Comparison of ENCODE assay signal across 9 mouse cellular contexts in genomic region chr4:135439904-135440522, GRCm38 (mm10). TPM values are rescaled to one million over a fixed set of nuclear protein-coding genes. Genes with fewer than 3 reads are reported as not detected.
A peak's percentile ranks its signal among the peaks of the same experiment; 100 is the strongest.
DNase-seq lines count a peak whose midpoint lies in the region; ATAC-seq and TF ChIP-seq lines count a peak whose summit lies in the region.
"Had no signal": no experiment of that assay in that cellular context is flagged by ENCODE, and none has a peak within 500 bp of the region (broad histone marks: within the 10 kb centered on the region; RNA-seq: fewer than 3 reads in every experiment).

No protein-coding gene starts in this region.

- peaks cover 8% of the 10 kb centered on the region for H3K4me1 ChIP-seq in testis, adult 2 months (ENCODE audit: control insufficient read depth, insufficient read depth, low read length)
- H3K4me1 ChIP-seq in intestine, embryonic 14.5 days (replicated peaks; ENCODE audit: control insufficient read depth, insufficient read depth, low read length), result peaks cover 9% of the 10 kb centered on the region; the same call in 1 of the 2 replicates

- no peaks in the 10 kb centered on the region for H3K79me2 ChIP-seq in macrophage (ENCODE audit: inconsistent target)

- H3K9me3 ChIP-seq in intestine, embryonic 14.5 days (ENCODE audit: control insufficient read depth, low read length), result no peaks in the 10 kb centered on the region
- H3K9me3 ChIP-seq: hindbrain, embryonic 15.5 days had no signal

- no peak for DNase-seq in testis, postnatal 14 days (ENCODE audit: low spot score)
- DNase-seq in brain, adult 2 months (ENCODE audit: low read depth, low spot score), result peak; percentile 51
- DNase-seq in intestine, embryonic 14.5 days (ENCODE audit: low spot score), result peak; percentile 62
- peak; percentile 61 for DNase-seq in thymus, postnatal 25 days
- no peak for DNase-seq in ovary, postnatal 36 days (ENCODE audit: low spot score)
- DNase-seq in layer of hippocampus, adult 8-10 months (ENCODE audit: low spot score in 2 of 2), result no peak

- no peak overlapping the region for H3K4me2 ChIP-seq in intestine, embryonic 14.5 days (ENCODE audit: low read length)

- H3K27me3 ChIP-seq in testis, adult 2 months (ENCODE audit: control insufficient read depth, insufficient read depth, low read length), result no peaks in the 10 kb centered on the region
- H3K27me3 ChIP-seq in intestine, embryonic 14.5 days (replicated peaks; ENCODE audit: control insufficient read depth, insufficient read depth, low read length), result no peaks in the 10 kb centered on the region
- H3K27me3 ChIP-seq: hindbrain, embryonic 15.5 days had no signal

- H3K4me3 ChIP-seq in testis, adult 2 months (ENCODE audit: control insufficient read depth, low read depth, low read length), result no peak overlapping the region
- H3K4me3 ChIP-seq in intestine, embryonic 14.5 days (ENCODE audit: low read depth, low read length), result no peak overlapping the region
- H3K4me3 ChIP-seq in macrophage (ENCODE audit: inconsistent target), result no peak overlapping the region
- H3K4me3 ChIP-seq: hindbrain, embryonic 15.5 days had no signal

- WGBS in intestine, embryonic 14.5 days, result 50% methylated on average over 9 of the region's 9 CpGs
- 16% methylated on average over 9 of the region's 9 CpGs for WGBS in macrophage (ENCODE audit: missing documents)

- H3K27ac ChIP-seq in testis, adult 2 months (ENCODE audit: control insufficient read depth, insufficient read depth, low read depth, low read length), result no peak overlapping the region
- peak overlapping the region; percentile 49; the same call in 1 of the 2 replicates for H3K27ac ChIP-seq in intestine, embryonic 14.5 days (ENCODE audit: low read depth)
- H3K27ac ChIP-seq in macrophage, result peak overlapping the region; percentile 86
- H3K27ac ChIP-seq: hindbrain, embryonic 15.5 days had no signal

- H3K9ac ChIP-seq in intestine, embryonic 14.5 days (ENCODE audit: low read length), result no peak overlapping the region
- H3K9ac ChIP-seq: hindbrain, embryonic 15.5 days had no signal

- no peaks in the 10 kb centered on the region for H3K36me3 ChIP-seq in testis, adult 2 months (ENCODE audit: control insufficient read depth, insufficient read depth, low read length)
- no peaks in the 10 kb centered on the region for H3K36me3 ChIP-seq in intestine, embryonic 14.5 days (ENCODE audit: control insufficient read depth, insufficient read depth, low read length)
- no peaks in the 10 kb centered on the region for H3K36me3 ChIP-seq in macrophage (ENCODE audit: inconsistent target)
- H3K36me3 ChIP-seq: hindbrain, embryonic 15.5 days had no signal

- ATAC-seq in intestine, embryonic 14.5 days (replicated peaks; ENCODE audit: low FRiP score, low TSS enrichment, low read depth), result no peak

- no peak for TF ChIP-seq POLR2A in testis, adult 2 months (IDR thresholded peaks at IDR 0.05; ENCODE audit: control insufficient read depth, low read depth, low read length)

- TF ChIP-seq CTCF in testis, adult 2 months (IDR thresholded peaks at IDR 0.05; ENCODE audit: control insufficient read depth, insufficient read depth, insufficient replicate concordance, low read depth, low read length), result peak; percentile 23; the same call in 1 of the 2 replicates

RNA-seq across cellular contexts. Expression of gene Rcan3, which starts 6.4 kb away (rescaled TPM):
- 2.6 and 3.0 TPM in 2 replicates for polyA plus RNA-seq in testis, adult 2 months (2012; rRNA removed)
- polyA plus RNA-seq in intestine, embryonic 14.5 days (2014; fragmentation: Nextera tagmentation; extraction: Ambion mirVana), result 16.1 and 18.4 TPM in 2 replicates
- 10 to 100 TPM in 11 of 26 experiments, 1 to 10 TPM in 15; 1.8 to 16.2 (median 7.3) TPM for total RNA-seq in macrophage (2018; cell fraction: chromatin; rRNA removed)
- 10 to 100 TPM; 11.6 to 26.8 (median 19.4) TPM for total RNA-seq in macrophage (2018; cell fraction: cytosol; rRNA removed)
- 10 to 100 TPM in 16 of 26 experiments, 1 to 10 TPM in 10; 4.6 to 24.5 (median 11.6) TPM for total RNA-seq in macrophage (2018; cell fraction: nucleus; rRNA removed)
- polyA plus RNA-seq in macrophage (2018), result 11.8 to 22.3 TPM (median 17.3 TPM) in 3 replicates
- total RNA-seq in layer of hippocampus, adult 8-10 months (2022), result 10 to 100 TPM; 21.9 to 29.4 (median 24.3) TPM

RNA-seq across cellular contexts. Expression of gene Ncmap, which starts 42.0 kb away (rescaled TPM):
- polyA plus RNA-seq in testis, adult 2 months (2012; rRNA removed), result 1.6 and 2.1 TPM in 2 replicates
- polyA plus RNA-seq in intestine, embryonic 14.5 days (2014; fragmentation: Nextera tagmentation; extraction: Ambion mirVana), result 10.8 and 11.8 TPM in 2 replicates
- 1 to 10 TPM in 5 of 26 experiments, under 1 TPM in 8, not detected in 13; 0.33 to 4.6 (median 0.88) TPM for total RNA-seq in macrophage (2018; cell fraction: chromatin; rRNA removed)
- total RNA-seq in macrophage (2018; cell fraction: cytosol; rRNA removed), result under 1 TPM in 5 of 26 experiments, not detected in 21; 0.14 to 0.26 (median 0.15) TPM
- total RNA-seq in macrophage (2018; cell fraction: nucleus; rRNA removed), result 1 to 10 TPM in 1 of 26 experiments, under 1 TPM in 6, not detected in 19; 0.33 to 1.0 (median 0.55) TPM
- polyA plus RNA-seq in macrophage (2018), result not detected in 3 replicates
- 1 to 10 TPM in 1 of 4 experiments, under 1 TPM in 2, not detected in 1; 0.58 to 1.2 (median 0.96) TPM for total RNA-seq in layer of hippocampus, adult 8-10 months (2022)

RNA-seq across cellular contexts. Expression of gene Stpg1, which starts 54.6 kb away (rescaled TPM):
- 119 and 126 TPM in 2 replicates for polyA plus RNA-seq in testis, adult 2 months (2012; rRNA removed)
- polyA plus RNA-seq in intestine, embryonic 14.5 days (2014; fragmentation: Nextera tagmentation; extraction: Ambion mirVana), result 0.19 and 0.42 TPM in 2 replicates
- total RNA-seq in macrophage (2018; cell fraction: chromatin; rRNA removed), result 1 to 10 TPM in 2 of 26 experiments, under 1 TPM in 7, not detected in 17; 0.30 to 1.3 (median 0.70) TPM
- under 1 TPM; 0.15 to 0.62 (median 0.30) TPM for total RNA-seq in macrophage (2018; cell fraction: cytosol; rRNA removed)
- total RNA-seq in macrophage (2018; cell fraction: nucleus; rRNA removed), result 1 to 10 TPM in 3 of 26 experiments, under 1 TPM in 11, not detected in 12; 0.22 to 2.9 (median 0.56) TPM
- polyA plus RNA-seq in macrophage (2018), result 0.40 to 0.56 TPM in 2 of 3 replicates, not detected in the other
- total RNA-seq in layer of hippocampus, adult 8-10 months (2022), result 1 to 10 TPM in 3 of 4 experiments, under 1 TPM in 1; 0.89 to 2.2 (median 1.5) TPM

RNA-seq across cellular contexts. Expression of gene Nipal3, which starts 54.8 kb away (rescaled TPM):
- polyA plus RNA-seq in testis, adult 2 months (2012; rRNA removed), result 4.2 and 4.6 TPM in 2 replicates
- 4.3 and 6.7 TPM in 2 replicates for polyA plus RNA-seq in intestine, embryonic 14.5 days (2014; fragmentation: Nextera tagmentation; extraction: Ambion mirVana)
- 10 to 100 TPM in 18 of 26 experiments, 1 to 10 TPM in 8; 1.6 to 50.0 (median 19.8) TPM for total RNA-seq in macrophage (2018; cell fraction: chromatin; rRNA removed)
- total RNA-seq in macrophage (2018; cell fraction: cytosol; rRNA removed), result 10 to 100 TPM; 15.3 to 55.2 (median 27.9) TPM
- total RNA-seq in macrophage (2018; cell fraction: nucleus; rRNA removed), result 10 to 100 TPM in 25 of 26 experiments, 1 to 10 TPM in 1; 5.2 to 72.9 (median 33.9) TPM
- polyA plus RNA-seq in macrophage (2018), result 10.9 to 33.9 TPM (median 26.1 TPM) in 3 replicates
- total RNA-seq in layer of hippocampus, adult 8-10 months (2022), result 10 to 100 TPM; 83.3 to 97.8 (median 90.0) TPM

Comparison
In these comparisons a context has a peak if more than half of its experiments do, and no peak if none do; other contexts are left out.
1. DNase-seq: peak in brain, adult 2 months (single experiment), intestine, embryonic 14.5 days (single experiment) and thymus, postnatal 25 days (single experiment); none in testis, postnatal 14 days (single experiment), ovary, postnatal 36 days (single experiment) and layer of hippocampus, adult 8-10 months (0 of 2).
2. RNA of gene Stpg1, which starts 54.6 kb away (polyA plus RNA-seq): 119 to 126 TPM in testis, adult 2 months; 0.40 to 0.56 TPM in macrophage and 0.19 to 0.42 TPM in intestine, embryonic 14.5 days; every median in the first group is over 10 times any median in the second.